Mouse (Mus musculus): ENCODE results near the gene Slc12a5. TPM values are rescaled to one million over a fixed set of nuclear protein-coding genes. Genes with fewer than 3 reads are reported as not detected.

Slc12a5 gene
- total RNA-seq, 2 experiments from 2014 or later, result 521 to 559 TPM

- intact Hi-C loops (cut with DNase I), result no loop called here
Observed at GRCm38 (mm10) chr2:164940140-164940830, 20.3 kb upstream of the Slc12a5 start, which contains the start of gene Mmp9. Mmp9 (plus strand) TSS chr2:164940780.

GRCm38 (mm10) chr2:164942692-164943290, 17.8 kb upstream of the Slc12a5 start:
- no peak for DNase-seq (ENCODE audit: low spot score in 2 of 2)
- intact Hi-C loops (cut with DNase I), result no loop called here

More at GRCm38 (mm10) chr2:164940140-164940830, 20.3 kb upstream of the Slc12a5 start, which contains the start of gene Mmp9:
- DNase-seq (ENCODE audit: low spot score in 2 of 2), result no peak

GRCm38 (mm10) chr2:164947506-164947905, 13.1 kb upstream of the Slc12a5 start:
- no peak for DNase-seq (ENCODE audit: low spot score in 2 of 2)
- intact Hi-C loops (cut with DNase I), result no loop called here

DNA sequence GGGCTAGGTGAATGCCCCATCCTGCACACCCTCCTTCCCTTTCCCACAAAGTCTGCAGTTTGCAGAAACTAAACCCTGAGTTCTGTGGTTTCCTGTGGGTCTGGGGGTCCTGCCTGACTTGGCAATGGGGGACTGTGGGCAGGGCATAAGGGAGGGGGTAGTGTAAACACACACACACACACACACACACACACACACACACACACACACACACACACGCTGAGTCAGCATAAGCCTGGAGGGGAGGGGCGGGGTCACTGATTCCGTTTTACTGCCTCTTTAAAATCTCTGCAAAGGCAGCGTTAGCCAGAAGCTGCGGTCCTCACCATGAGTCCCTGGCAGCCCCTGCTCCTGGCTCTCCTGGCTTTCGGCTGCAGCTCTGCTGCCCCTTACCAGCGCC, 12.7 kb upstream of the Slc12a5 start:
- intact Hi-C loops (cut with DNase I), result no loop called here
- no peak for DNase-seq (ENCODE audit: low spot score in 2 of 2)

DNA sequence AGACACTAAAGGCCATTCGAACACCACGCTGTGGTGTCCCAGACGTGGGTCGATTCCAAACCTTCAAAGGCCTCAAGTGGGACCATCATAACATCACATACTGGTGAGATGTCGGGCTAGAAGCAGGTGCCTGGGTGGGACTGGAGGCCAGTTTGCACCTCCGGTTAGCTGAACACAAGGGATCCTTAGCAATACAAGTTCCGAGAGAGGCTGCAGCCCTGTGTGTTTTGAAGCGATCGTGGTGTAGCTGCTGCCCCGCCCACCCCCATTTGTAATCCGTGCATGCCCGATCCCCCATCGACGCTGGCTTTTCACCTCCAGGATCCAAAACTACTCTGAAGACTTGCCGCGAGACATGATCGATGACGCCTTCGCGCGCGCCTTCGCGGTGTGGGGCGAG, 11.6 kb upstream of the Slc12a5 start:
- no peak for DNase-seq (ENCODE audit: low spot score in 2 of 2)

DNA sequence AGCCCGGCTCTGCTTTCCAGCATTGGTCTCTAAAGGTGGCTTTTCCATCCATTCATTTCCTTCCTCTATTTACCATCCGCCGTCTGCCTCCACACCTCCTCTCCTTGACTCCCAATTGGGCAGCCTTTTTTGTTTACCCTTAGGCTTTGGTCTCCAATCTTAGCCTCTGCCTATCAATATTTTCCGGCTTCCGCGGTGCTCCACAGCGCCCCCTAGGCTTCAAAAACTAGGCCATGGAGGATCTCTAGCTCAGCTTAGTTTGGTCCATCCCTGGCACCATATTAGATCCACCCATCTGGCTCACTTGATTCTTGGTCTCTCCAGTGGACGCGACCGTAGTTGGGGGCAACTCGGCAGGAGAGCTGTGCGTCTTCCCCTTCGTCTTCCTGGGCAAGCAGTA, 10.1 kb upstream of the Slc12a5 start:
- intact Hi-C loops (cut with DNase I), result no loop called here
- no peak for DNase-seq (ENCODE audit: low spot score in 2 of 2)

More for the DNA sequence above, 11.6 kb upstream of the Slc12a5 start:
- intact Hi-C loops (cut with DNase I), result no loop called here

DNA sequence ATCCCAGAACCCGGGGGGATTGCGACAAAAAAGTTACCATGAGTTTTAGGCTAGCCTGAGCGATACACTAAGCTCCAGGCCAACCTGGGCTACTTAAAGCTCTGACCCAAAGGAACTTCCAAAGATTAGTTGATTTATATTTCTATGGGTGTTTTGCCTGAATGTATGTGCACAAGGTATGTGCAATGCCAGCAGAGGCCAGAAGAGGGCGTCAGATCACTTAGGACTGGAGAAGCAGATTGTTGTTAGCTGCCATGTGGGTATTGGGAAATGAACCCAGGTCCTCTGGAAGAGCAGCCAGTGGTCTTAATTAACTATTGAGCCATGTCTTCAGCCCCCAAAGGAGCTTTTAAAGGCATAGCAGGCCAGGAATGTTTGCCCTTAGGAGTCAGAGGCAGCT, 8.9 kb upstream of the Slc12a5 start:
- intact Hi-C loops (cut with DNase I), result no loop called here
- DNase-seq (ENCODE audit: low spot score in 2 of 2), result no peak

DNA sequence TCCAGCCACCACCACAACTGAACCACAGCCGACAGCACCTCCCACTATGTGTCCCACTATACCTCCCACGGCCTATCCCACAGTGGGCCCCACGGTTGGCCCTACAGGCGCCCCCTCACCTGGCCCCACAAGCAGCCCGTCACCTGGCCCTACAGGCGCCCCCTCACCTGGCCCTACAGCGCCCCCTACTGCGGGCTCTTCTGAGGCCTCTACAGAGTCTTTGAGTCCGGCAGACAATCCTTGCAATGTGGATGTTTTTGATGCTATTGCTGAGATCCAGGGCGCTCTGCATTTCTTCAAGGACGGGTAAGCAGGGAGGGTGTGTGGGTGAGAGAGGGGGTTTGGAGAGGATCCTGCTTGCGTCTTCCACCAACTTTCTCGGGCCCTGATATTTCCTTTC, 8.2 kb upstream of the Slc12a5 start:
- intact Hi-C loops (cut with DNase I), result no loop called here
- DNase-seq (ENCODE audit: low spot score in 2 of 2), result no peak

GRCm38 (mm10) chr2:164953224-164953623, 7.4 kb upstream of the Slc12a5 start:
- peak in 1 of 2 experiments; percentile 77 for DNase-seq (ENCODE audit: low spot score in 2 of 2)
- intact Hi-C loops (cut with DNase I), result no loop called here

- intact Hi-C loops (cut with DNase I), result no loop called here
- no peak for DNase-seq (ENCODE audit: low spot score in 2 of 2)
Observed at GRCm38 (mm10) chr2:164955725-164956124, 4.9 kb upstream of the Slc12a5 start.

DNA sequence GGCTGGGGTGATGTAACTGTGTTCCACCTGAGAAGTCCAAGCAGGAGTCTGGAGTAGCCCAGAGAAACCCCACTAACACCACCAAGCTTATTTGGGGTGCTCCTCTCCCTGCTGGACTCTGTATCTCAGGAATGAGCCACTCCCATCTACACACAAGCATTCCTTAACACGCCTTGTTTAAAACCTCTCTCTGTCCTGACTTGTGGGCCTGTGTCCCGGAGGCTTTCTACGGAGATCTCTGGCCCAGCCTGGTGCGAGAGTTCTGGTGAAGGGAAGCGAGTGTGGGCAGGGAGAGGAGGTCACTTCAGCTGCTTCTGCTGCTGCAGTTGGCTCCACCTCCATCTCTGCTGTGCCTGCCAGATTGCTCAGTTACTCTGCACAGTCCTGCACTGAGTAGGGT, 4.4 kb upstream of the Slc12a5 start:
- no peak for DNase-seq (ENCODE audit: low spot score in 2 of 2)
- intact Hi-C loops (cut with DNase I), result no loop called here

GRCm38 (mm10) chr2:164957548-164958315, 2.9 kb upstream of the Slc12a5 start:
- intact Hi-C loops (cut with DNase I), result no loop called here
- DNase-seq (ENCODE audit: low spot score in 2 of 2), result no peak

DNA sequence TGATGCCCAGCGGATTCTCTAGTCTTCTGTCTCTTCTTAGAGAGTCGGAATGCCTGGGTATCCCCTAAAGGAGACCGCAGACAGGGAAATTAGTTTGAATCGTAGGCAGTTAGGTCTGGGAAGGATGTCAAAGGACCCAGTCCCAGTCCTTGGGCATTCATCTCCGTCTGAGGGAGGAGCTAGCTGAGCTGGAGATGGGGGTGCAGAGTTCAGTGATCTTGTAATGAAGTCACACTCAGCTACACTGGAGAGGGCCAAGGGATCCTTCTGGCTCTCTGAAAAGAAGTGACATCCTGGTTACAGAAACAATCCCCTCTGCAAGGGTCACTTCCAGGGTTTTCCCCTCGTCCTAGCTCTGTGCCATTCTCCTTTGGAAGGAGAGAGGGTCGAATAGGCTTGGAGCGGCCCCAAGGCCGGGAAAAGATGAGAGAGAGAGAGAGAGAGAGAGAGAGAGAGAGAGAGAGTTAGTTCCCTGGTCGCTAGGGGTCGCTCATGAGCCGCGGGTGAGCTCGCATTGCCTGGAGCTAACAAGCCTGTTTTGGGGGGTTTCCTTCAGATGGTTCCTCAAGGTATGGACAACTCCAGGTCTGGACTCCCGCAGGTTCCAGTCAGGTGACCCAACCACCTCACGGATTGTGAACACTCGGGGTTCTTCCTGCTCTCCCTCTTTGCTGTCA, 1.0 kb downstream of the Slc12a5 start:
- peak; percentile 75 to 83 for DNase-seq (ENCODE audit: low spot score in 2 of 2)
- intact Hi-C loops (cut with DNase I), result loop anchor here (2.0 to 5.0 kb wide), 2 partner anchors 109 to 316 kb away; no protein-coding TSS in a partner anchor

DNA sequence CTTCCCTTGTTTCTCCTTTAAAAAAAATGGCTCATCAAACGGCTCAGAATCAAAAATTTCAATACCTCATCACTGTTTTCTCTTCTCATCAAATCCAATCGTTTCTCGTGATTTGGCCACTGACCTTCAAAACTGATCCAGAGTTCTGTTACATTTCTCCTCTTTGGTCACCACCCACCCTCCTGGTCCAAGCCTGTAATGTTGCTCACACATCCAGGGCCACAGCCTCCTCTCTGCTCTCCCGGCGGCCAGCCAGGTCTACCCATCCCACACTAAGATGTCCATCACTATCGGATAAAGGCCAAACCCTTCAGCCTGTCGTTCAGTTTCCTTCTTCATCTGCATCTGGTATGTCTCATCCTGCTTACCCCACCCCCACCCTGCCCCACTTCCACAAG, 1.6 kb downstream of the Slc12a5 start:
- intact Hi-C loops (cut with DNase I), result loop anchor here (5.0 kb wide), 1 partner anchor 315 kb away; no protein-coding TSS in a partner anchor
- DNase-seq (ENCODE audit: low spot score in 2 of 2), result no peak

DNA sequence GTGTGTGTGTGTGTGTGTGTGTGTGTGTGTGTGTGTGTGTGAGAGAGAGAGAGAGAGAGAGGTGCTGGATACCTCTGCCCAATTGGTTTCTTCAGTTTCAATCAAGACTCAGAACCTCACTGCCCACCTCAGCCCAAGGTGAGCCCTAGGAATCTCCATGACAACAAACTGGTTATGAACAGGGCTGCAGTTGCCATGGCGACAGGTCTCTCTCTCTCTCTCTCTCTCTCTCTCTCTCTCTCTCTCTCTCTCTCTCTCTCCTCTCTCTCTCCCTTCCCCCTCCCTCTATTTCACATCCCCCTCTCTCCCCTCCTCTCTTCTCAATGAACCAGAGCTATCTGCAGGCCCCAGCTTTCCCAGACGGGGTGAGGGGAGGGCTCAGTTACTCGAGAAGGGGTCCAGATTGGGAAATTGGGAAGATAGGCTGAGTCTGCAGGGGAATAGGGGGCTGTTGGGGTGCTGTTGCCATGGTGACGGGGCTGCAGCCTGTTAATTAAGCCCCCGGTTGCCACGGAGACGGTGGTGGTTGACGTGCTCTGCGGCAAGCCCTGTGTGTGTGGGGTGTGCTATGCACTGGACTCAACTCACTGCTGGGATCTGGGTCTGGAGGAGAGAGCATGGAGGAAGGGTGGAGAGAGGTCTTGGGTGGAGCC, 3.8 kb downstream of the Slc12a5 start:
- intact Hi-C loops (cut with DNase I), result loop anchor here (5.0 kb wide), 1 partner anchor 313 kb away; no protein-coding TSS in a partner anchor
- DNase-seq (ENCODE audit: low spot score in 2 of 2), result peak in 1 of 2 experiments; percentile 45

- intact Hi-C loops (cut with DNase I), result loop anchor here (5.0 kb wide), 1 partner anchor 312 kb away; no protein-coding TSS in a partner anchor
Observed at GRCm38 (mm10) chr2:164964981-164965380, 4.4 kb downstream of the Slc12a5 start.

GRCm38 (mm10) chr2:164966381-164966780, 5.8 kb downstream of the Slc12a5 start:
- intact Hi-C loops (cut with DNase I), result no loop called here
- no peak for DNase-seq (ENCODE audit: low spot score in 2 of 2)

More at GRCm38 (mm10) chr2:164964981-164965380, 4.4 kb downstream of the Slc12a5 start:
- DNase-seq (ENCODE audit: low spot score in 2 of 2), result no peak

DNA sequence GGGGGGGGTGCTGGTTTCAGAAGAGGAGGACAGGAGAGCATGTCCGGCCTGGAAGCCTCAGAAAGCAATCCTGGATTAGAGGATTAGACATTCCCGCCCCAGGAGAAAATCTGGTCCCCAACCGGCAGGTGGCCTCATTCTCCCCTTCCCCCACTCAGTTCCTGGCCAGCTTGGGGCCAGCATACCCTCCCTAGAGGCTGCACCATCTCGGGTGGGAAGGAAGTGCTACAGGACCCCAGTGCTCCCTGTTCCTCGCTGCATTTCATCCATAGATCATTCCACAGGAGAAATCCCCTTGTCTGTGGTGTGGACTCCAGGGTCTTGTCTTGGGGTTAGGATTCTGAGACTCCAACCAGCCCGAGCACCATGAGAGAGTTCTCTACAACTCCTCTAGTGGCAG, 6.6 kb downstream of the Slc12a5 start:
- peak in 1 of 2 experiments; percentile 43 for DNase-seq (ENCODE audit: low spot score in 2 of 2)

More for the DNA sequence above, 6.6 kb downstream of the Slc12a5 start:
- intact Hi-C loops (cut with DNase I), result no loop called here
